Mouse (Mus musculus) liver, embryonic 14.5 days (tissue): ENCODE data around the gene Enox1. TPM values are rescaled to one million over a fixed set of nuclear protein-coding genes. Genes with fewer than 3 reads are reported as not detected.

ENCODE experiments used
- ATAC-seq: fragments of 200-750 bp; cut with Nextera tagmentation; 2 replicates; pipeline ENCODE4 v1.8.0; 2017; ENCODE audit warnings: moderate number of reproducible peaks, mild to moderate bottlenecking, moderate library complexity; ENCODE audit not compliant: insufficient read depth
- DNase-seq, 3 experiments: peaks; one replicate each; pipeline ENCODE4 v3.0.0-alpha.2; 2012 to 2013; ENCODE audit warnings: low read depth in 3 of 3, low spot score in 3 of 3
- H3K27ac ChIP-seq: fragments of 300-500 bp; sonication (generic); 2 replicates; pipeline ENCODE4 v1.5.1; 2014; ENCODE audit warnings: moderate library complexity, mild to moderate bottlenecking, control low read depth, inconsistent platforms
- H3K27me3 ChIP-seq: fragments of 300-500 bp; sonication (generic); 2 replicates; pipeline ENCODE4 v1.6.1; 2014; ENCODE audit warnings: mild to moderate bottlenecking, low read length, moderate library complexity; ENCODE audit not compliant: control insufficient read depth, insufficient read depth
- H3K36me3 ChIP-seq: fragments of 300-500 bp; sonication (generic); replicated peaks from 2 replicates; pipeline ENCODE4 v1.6.1; 2014; ENCODE audit warnings: low read depth; ENCODE audit not compliant: control insufficient read depth, insufficient read depth
- H3K4me1 ChIP-seq, 2 experiments: fragments of 200-500 bp in 1 of 2; fragments of 300-500 bp in 1 of 2; sonication (generic) in 1 of 2; replicated peaks; 2 replicates each; pipeline ENCODE4 v1.6.1; 2012 to 2014; ENCODE audit warnings: antibody characterized with exemption in 1 of 2, inconsistent platforms in 1 of 2, low read length in 1 of 2; ENCODE audit not compliant: control insufficient read depth in 2 of 2, insufficient read depth in 2 of 2
- H3K4me2 ChIP-seq: fragments of 300-500 bp; sonication (generic); 2 replicates; pipeline ENCODE4 v1.6.1; 2014; ENCODE audit warnings: low read depth, mild to moderate bottlenecking, control low read depth, moderate library complexity
- H3K4me3 ChIP-seq, 2 experiments: fragments of 200-500 bp in 1 of 2; fragments of 300-500 bp in 1 of 2; sonication (generic) in 1 of 2; 2 replicates each; pipeline ENCODE4 v1.5.1; 2012 to 2014; ENCODE audit warnings: low read depth in 2 of 2, low read length in 2 of 2, mild to moderate bottlenecking in 2 of 2, control low read depth in 1 of 2, inconsistent platforms in 1 of 2, moderate library complexity in 1 of 2; ENCODE audit not compliant: insufficient read depth in 1 of 2
- H3K9ac ChIP-seq: fragments of 300-500 bp; sonication (generic); replicated peaks from 2 replicates; pipeline ENCODE4 v1.6.1; 2014; ENCODE audit warnings: mild to moderate bottlenecking, control low read depth, moderate library complexity
- H3K9me3 ChIP-seq: fragments of 300-500 bp; sonication (generic); 2 replicates; pipeline ENCODE4 v1.6.1; 2016; ENCODE audit warnings: low read length, mixed read lengths; ENCODE audit not compliant: control insufficient read depth
- CTCF ChIP-seq: IDR thresholded peaks from 2 replicates; pipeline ENCODE4 v1.5.1; 2016; ENCODE audit warnings: antibody characterized with exemption, low read depth, control low read depth
- EP300 ChIP-seq: IDR thresholded peaks from 2 replicates; pipeline ENCODE4 v1.6.1; 2016; ENCODE audit warnings: antibody characterized with exemption, low read depth
- WGBS: fragments of 180-500 bp; shearing (Covaris S2); extraction: QIAGEN DNeasy Blood & Tissue Kit; methylation state at CpG from one replicate; pipeline ENCODE4 v1.1.7; 2014; ENCODE audit not compliant: insufficient replicate concordance; 5-methylcytosine and 5-hydroxymethylcytosine counted together
- polyA plus RNA-seq, 2 experiments: library from polyadenylated mRNA; depleted of rRNA in 1 of 2; stranded (reverse) in 1 of 2; unstranded in 1 of 2; fragments of >200 nt; fragmentation: Nextera tagmentation in 1 of 2; extraction: Ambion mirVana in 1 of 2; gene quantifications; 2 replicates each; pipeline versions ENCODE4 v1.2.1 to v1.2.3; 2012 to 2014

Gene Enox1
- polyA plus RNA-seq, 2 experiments, result 0.07 to 0.10 TPM

GRCm38 (mm10) chr14:77373119-77373518, 216.6 kb downstream of the Enox1 start:
- H3K27ac ChIP-seq, result no peak overlapping the region
- ATAC-seq (no peak), DNase-seq (no peak)
- H3K9me3 ChIP-seq, result no peaks in the 10 kb centered on the region
- no peak for TF ChIP-seq EP300
- TF ChIP-seq CTCF, result no peak
- WGBS, result 49% methylated on average over 3 of the region's 3 CpGs
- no peaks in the 10 kb centered on the region for H3K36me3 ChIP-seq
- H3K4me3 ChIP-seq, result no peak overlapping the region
- no peak overlapping the region for H3K9ac ChIP-seq
- H3K4me1 ChIP-seq, result peaks cover 0 to 2% of the 10 kb centered on the region in 2 experiments; a peak in 1 of 4 replicates
- H3K4me2 ChIP-seq, result no peak overlapping the region
- H3K27me3 ChIP-seq, result no peaks in the 10 kb centered on the region; the same call in 1 of the 2 replicates

GRCm38 (mm10) chr14:77375054-77375453, 218.5 kb downstream of the Enox1 start:
- no peaks in the 10 kb centered on the region for H3K36me3 ChIP-seq
- no peak overlapping the region for H3K4me3 ChIP-seq
- H3K4me2 ChIP-seq, result no peak overlapping the region
- peaks cover 0 to 2% of the 10 kb centered on the region in 2 experiments; a peak in 1 of 4 replicates for H3K4me1 ChIP-seq
- no peaks in the 10 kb centered on the region; the same call in 1 of the 2 replicates for H3K27me3 ChIP-seq
- no peak overlapping the region for H3K9ac ChIP-seq
- no peak overlapping the region for H3K27ac ChIP-seq
- no peak for TF ChIP-seq EP300
- TF ChIP-seq CTCF, result no peak
- WGBS, result 4% methylated on average over 2 of the region's 2 CpGs
- ATAC-seq, result no peak
- no peak for DNase-seq
- H3K9me3 ChIP-seq, result no peaks in the 10 kb centered on the region

GRCm38 (mm10) chr14:77375618-77376017, 219.1 kb downstream of the Enox1 start:
- no peak for TF ChIP-seq EP300
- no peak for TF ChIP-seq CTCF

GRCm38 (mm10) chr14:77376731-77377130, 220.2 kb downstream of the Enox1 start:
- no peak overlapping the region for H3K9ac ChIP-seq
- DNase-seq (no peak), ATAC-seq (no peak)
- H3K36me3 ChIP-seq, result no peaks in the 10 kb centered on the region
- peaks cover 0 to 2% of the 10 kb centered on the region in 2 experiments; a peak in 1 of 4 replicates for H3K4me1 ChIP-seq
- H3K27ac ChIP-seq, result no peak overlapping the region
- no peak overlapping the region for H3K4me3 ChIP-seq
- H3K27me3 ChIP-seq, result no peaks in the 10 kb centered on the region; the same call in 1 of the 2 replicates
- WGBS, result 19% methylated on average over 7 of the region's 7 CpGs
- no peak overlapping the region for H3K4me2 ChIP-seq
- TF ChIP-seq CTCF (no peak), EP300 (no peak)
- H3K9me3 ChIP-seq, result no peaks in the 10 kb centered on the region

More at GRCm38 (mm10) chr14:77375618-77376017, 219.1 kb downstream of the Enox1 start:
- Histone ChIP-seq H3K4me1 (peaks cover 0 to 2% of the 10 kb centered on the region in 2 experiments; a peak in 1 of 4 replicates), H3K9me3 (no peaks in the 10 kb centered on the region), H3K27ac (no peak overlapping the region), H3K27me3 (no peaks in the 10 kb centered on the region; the same call in 1 of the 2 replicates), H3K4me3 (no peak overlapping the region), H3K4me2 (no peak overlapping the region), H3K9ac (no peak overlapping the region), H3K36me3 (no peaks in the 10 kb centered on the region)
- ATAC-seq (no peak), DNase-seq (no peak)
- WGBS, result 19% methylated on average over 9 of the region's 9 CpGs

- 73% methylated on average over 3 of the region's 3 CpGs for WGBS
- Histone ChIP-seq H3K4me1 (peaks cover 0 to 2% of the 10 kb centered on the region in 2 experiments; a peak in 1 of 4 replicates), H3K27ac (no peak overlapping the region), H3K9ac (no peak overlapping the region), H3K9me3 (no peaks in the 10 kb centered on the region), H3K27me3 (no peaks in the 10 kb centered on the region; the same call in 1 of the 2 replicates), H3K4me3 (no peak overlapping the region), H3K36me3 (no peaks in the 10 kb centered on the region), H3K4me2 (no peak overlapping the region)
- ATAC-seq (no peak), DNase-seq (no peak)
- TF ChIP-seq EP300 (no peak), CTCF (no peak)
Observed at GRCm38 (mm10) chr14:77377439-77377838, 220.9 kb downstream of the Enox1 start.
